Mouse (Mus musculus): ENCODE measurements around the gene Rpl18. TPM values are rescaled to one million over a fixed set of nuclear protein-coding genes. Genes with fewer than 3 reads are reported as not detected.
A peak's percentile ranks its signal among the peaks of the same experiment; 100 is the strongest.

The Rpl18 gene
- polyA plus RNA-seq, 1 experiment from 2014 or later = 721 TPM

DNA sequence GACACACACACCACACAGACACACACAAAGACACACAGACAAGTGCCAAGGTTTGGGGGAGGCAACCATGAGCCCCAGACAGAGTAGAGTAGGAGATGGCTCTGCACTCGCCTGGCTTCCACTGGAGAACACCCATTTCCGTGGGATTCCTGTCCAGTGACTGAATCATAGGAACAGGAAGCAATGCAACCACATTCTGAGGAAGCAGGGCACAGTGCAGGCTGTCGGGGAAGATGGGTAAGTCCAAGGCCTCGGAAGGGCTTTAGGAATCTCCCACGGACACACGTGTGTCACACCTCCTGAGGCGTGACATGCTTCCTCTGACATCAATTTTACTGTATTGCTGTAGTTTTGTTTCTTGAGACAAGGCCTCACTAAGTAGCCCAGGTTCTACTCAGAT is 32.9 kb downstream of the Rpl18 start:
- H3K4me2 ChIP-seq (replicated peaks) = no peak overlapping the region
- no peaks in the 10 kb centered on the region for H3K4me1 ChIP-seq
- no peak overlapping the region for H3K9ac ChIP-seq (replicated peaks)
- no peaks in the 10 kb centered on the region for H3K36me3 ChIP-seq
- no peaks in the 10 kb centered on the region; the same call in 1 of the 2 replicates for H3K27me3 ChIP-seq
- H3K9me3 ChIP-seq = no peaks in the 10 kb centered on the region
- no peak overlapping the region for H3K4me3 ChIP-seq
- ATAC-seq (ENCODE audit: low FRiP score, low read depth) = no peak
- WGBS = 91% methylated on average over 7 of the region's 7 CpGs
- no peak overlapping the region for H3K27ac ChIP-seq (replicated peaks)

DNA sequence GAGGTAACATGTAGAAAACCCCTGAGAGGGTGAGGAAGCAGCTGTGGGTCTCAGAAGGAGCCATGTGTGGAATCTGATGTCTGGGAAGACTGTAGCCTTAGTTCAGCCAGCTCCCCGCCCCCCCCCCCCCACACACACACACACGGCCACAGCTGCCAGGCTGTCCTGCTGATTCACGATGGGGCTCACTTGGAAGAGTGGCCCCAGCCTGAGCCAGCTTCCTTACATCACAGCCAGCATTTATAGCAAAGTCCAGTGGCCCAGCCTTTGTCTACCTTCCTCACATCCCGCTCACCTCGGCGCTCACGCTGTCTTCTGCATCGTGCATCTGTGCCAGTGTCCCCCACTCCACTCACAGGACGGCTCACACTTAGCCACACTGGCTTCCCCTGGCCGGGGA is 34.1 kb downstream of the Rpl18 start:
- Histone ChIP-seq H3K4me1 (no peaks in the 10 kb centered on the region), H3K9ac (replicated peaks) (0 out of 2 replicates have a peak overlapping the region, but pooled peaks have one; percentile 24), H3K4me3 (no peak overlapping the region), H3K27ac (replicated peaks) (no peak overlapping the region), H3K9me3 (no peaks in the 10 kb centered on the region), H3K27me3 (no peaks in the 10 kb centered on the region; the same call in 1 of the 2 replicates), H3K4me2 (replicated peaks) (no peak overlapping the region), H3K36me3 (no peaks in the 10 kb centered on the region)
- no peak for ATAC-seq (ENCODE audit: low FRiP score, low read depth)
- 57% methylated on average over 9 of the region's 10 CpGs for WGBS

DNA sequence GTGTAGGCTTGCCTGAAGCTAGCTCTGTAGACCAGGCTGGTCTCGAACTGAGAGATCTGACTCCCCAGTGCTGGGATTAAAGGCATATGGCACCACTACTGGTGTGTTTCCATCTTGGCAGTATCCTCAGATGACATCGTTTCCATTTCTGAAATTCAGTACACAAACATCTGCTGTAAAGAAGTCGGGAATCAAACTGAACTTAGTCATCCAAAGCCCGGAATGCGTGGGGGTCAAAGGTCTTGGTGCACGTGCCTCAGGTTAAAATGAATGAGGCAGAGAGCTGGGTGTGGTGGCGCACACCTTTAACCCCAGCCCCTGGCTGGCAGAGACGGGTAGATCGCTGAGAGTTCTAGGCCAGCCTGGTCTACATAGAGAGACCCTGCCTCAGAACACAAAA is 34.9 kb downstream of the Rpl18 start:
- no peaks in the 10 kb centered on the region for H3K9me3 ChIP-seq
- no peak overlapping the region for H3K9ac ChIP-seq (replicated peaks)
- H3K4me2 ChIP-seq (replicated peaks) = no peak overlapping the region
- no peak for ATAC-seq (ENCODE audit: low FRiP score, low read depth)
- 81% methylated on average over 9 of the region's 9 CpGs for WGBS
- no peaks in the 10 kb centered on the region for H3K4me1 ChIP-seq
- no peak overlapping the region for H3K27ac ChIP-seq (replicated peaks)
- no peaks in the 10 kb centered on the region for H3K36me3 ChIP-seq
- H3K4me3 ChIP-seq = no peak overlapping the region
- no peaks in the 10 kb centered on the region; the same call in 1 of the 2 replicates for H3K27me3 ChIP-seq

- ATAC-seq (ENCODE audit: low FRiP score, low read depth) = no peak
These were observed 40.4 kb downstream of the Rpl18 start for GRCm38 (mm10) chr7:45755703-45756102.

GRCm38 (mm10) chr7:45759400-45759799 is 44.1 kb downstream of the Rpl18 start:
- H3K4me2 ChIP-seq (replicated peaks) = peak overlapping the region; percentile 44
- H3K36me3 ChIP-seq = no peaks in the 10 kb centered on the region
- peaks cover 31% of the 10 kb centered on the region for H3K27me3 ChIP-seq
- ATAC-seq (ENCODE audit: low FRiP score, low read depth) = no peak
- WGBS = 9% methylated on average over 26 of the region's 27 CpGs
- H3K9me3 ChIP-seq = no peaks in the 10 kb centered on the region
- H3K9ac ChIP-seq (replicated peaks) = no peak overlapping the region
- no peak overlapping the region for H3K27ac ChIP-seq (replicated peaks)
- peaks cover 6% of the 10 kb centered on the region; the same call in 1 of the 2 replicates for H3K4me1 ChIP-seq
- peak overlapping the region; percentile 23; the same call in 1 of the 2 replicates for H3K4me3 ChIP-seq

More at GRCm38 (mm10) chr7:45755703-45756102, 40.4 kb downstream of the Rpl18 start:
- H3K27ac ChIP-seq (replicated peaks) = no peak overlapping the region
- no peak overlapping the region for H3K4me2 ChIP-seq (replicated peaks)
- H3K4me3 ChIP-seq = no peak overlapping the region
- 66% methylated on average over 6 of the region's 6 CpGs for WGBS
- H3K36me3 ChIP-seq = no peaks in the 10 kb centered on the region
- H3K9ac ChIP-seq (replicated peaks) = no peak overlapping the region
- peaks cover 6% of the 10 kb centered on the region; the same call in 1 of the 2 replicates for H3K4me1 ChIP-seq
- H3K27me3 ChIP-seq = peaks cover 29% of the 10 kb centered on the region
- no peaks in the 10 kb centered on the region for H3K9me3 ChIP-seq

DNA sequence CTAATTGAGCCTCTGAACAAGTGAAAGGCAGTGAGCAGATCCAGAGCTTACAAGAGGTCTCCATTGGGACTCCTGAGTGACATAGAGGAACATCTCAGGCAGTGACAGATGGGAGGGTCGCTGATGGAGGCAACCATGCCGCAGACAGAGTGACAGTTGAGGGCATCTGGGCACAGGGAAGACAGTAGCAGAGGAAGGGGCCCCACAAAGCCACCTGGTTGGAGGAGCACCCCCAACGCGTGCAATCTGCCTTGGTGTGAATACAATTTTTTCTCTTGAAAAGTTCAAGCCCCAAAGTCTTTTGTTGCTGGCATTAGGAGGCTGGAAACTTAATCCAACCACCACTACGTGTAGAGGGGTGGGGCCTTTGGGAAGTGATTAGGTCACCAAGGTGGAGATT is 44.9 kb downstream of the Rpl18 start:
- ATAC-seq (ENCODE audit: low FRiP score, low read depth) = no peak
- no peak overlapping the region for H3K9ac ChIP-seq (replicated peaks)
- WGBS = 71% methylated on average over 5 of the region's 5 CpGs

DNA sequence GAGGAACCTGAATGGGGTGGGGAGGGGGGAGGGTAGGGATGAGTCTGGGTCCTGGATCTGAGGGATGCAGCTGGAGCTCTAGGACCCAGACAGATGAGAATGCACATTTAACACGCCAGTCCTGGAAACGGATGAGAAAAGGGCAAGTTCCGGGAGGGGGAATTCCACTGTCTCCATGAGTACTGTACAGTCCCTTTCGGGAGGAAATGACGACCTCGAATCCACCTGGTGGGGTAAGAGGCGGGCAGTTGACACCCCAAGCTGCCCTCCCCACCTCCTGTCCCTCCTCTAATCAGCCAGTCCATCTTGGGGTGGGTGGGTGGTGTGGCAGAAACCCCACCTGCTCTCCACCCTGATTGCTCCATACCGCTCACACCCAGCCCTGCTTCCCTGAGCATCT is 50.7 kb downstream of the Rpl18 start:
- H3K36me3 ChIP-seq = no peaks in the 10 kb centered on the region
- H3K27ac ChIP-seq (replicated peaks) = no peak overlapping the region
- no peak for ATAC-seq (ENCODE audit: low FRiP score, low read depth)
- H3K9me3 ChIP-seq = no peaks in the 10 kb centered on the region
- H3K9ac ChIP-seq (replicated peaks) = no peak overlapping the region
- WGBS = 62% methylated on average over 8 of the region's 8 CpGs
- no peak overlapping the region for H3K4me3 ChIP-seq
- H3K4me2 ChIP-seq (replicated peaks) = no peak overlapping the region
- no peaks in the 10 kb centered on the region for H3K4me1 ChIP-seq
- no peaks in the 10 kb centered on the region for H3K27me3 ChIP-seq

More for the DNA sequence above, 44.9 kb downstream of the Rpl18 start:
- Histone ChIP-seq H3K4me3 (no peak overlapping the region), H3K27ac (replicated peaks) (no peak overlapping the region), H3K36me3 (no peaks in the 10 kb centered on the region), H3K4me2 (replicated peaks) (no peak overlapping the region), H3K4me1 (peaks cover 6% of the 10 kb centered on the region; the same call in 1 of the 2 replicates), H3K9me3 (no peaks in the 10 kb centered on the region), H3K27me3 (peaks cover 31% of the 10 kb centered on the region)

DNA sequence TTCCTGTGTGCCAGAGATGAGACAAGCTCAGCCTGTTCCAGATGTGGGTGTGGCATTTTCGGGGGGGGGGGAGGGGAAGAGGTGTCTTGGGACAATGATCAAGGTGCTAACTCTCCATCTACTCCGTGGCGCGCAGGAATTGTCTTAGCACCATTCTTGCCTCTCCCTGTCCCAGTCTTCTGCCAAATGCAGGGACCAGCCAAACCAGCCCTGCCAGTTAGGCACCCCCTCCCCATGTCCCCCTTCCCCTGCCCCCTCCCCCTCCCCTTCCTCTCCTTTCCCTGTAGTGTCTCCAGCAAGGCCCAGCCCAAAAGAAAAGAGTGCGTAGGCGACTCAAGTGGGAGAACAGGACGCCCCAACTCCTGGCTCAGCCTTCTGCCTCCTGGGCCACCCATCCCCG is 51.5 kb downstream of the Rpl18 start:
- H3K27ac ChIP-seq (replicated peaks) = no peak overlapping the region
- no peaks in the 10 kb centered on the region for H3K4me1 ChIP-seq
- no peak for ATAC-seq (ENCODE audit: low FRiP score, low read depth)
- H3K27me3 ChIP-seq = no peaks in the 10 kb centered on the region
- H3K4me2 ChIP-seq (replicated peaks) = no peak overlapping the region
- H3K9me3 ChIP-seq = no peaks in the 10 kb centered on the region
- H3K9ac ChIP-seq (replicated peaks) = no peak overlapping the region
- H3K4me3 ChIP-seq = no peak overlapping the region
- 62% methylated on average over 8 of the region's 8 CpGs for WGBS
- no peaks in the 10 kb centered on the region for H3K36me3 ChIP-seq

- Histone ChIP-seq H3K27me3 (no peaks in the 10 kb centered on the region), H3K4me1 (no peaks in the 10 kb centered on the region), H3K9me3 (no peaks in the 10 kb centered on the region), H3K4me3 (no peak overlapping the region), H3K27ac (replicated peaks) (no peak overlapping the region), H3K4me2 (replicated peaks) (no peak overlapping the region), H3K9ac (replicated peaks) (no peak overlapping the region), H3K36me3 (no peaks in the 10 kb centered on the region)
- ATAC-seq (ENCODE audit: low FRiP score, low read depth) = no peak
- 93% methylated on average over 6 of the region's 6 CpGs for WGBS
These were observed 52.2 kb downstream of the Rpl18 start for GRCm38 (mm10) chr7:45767500-45767899.

Other genes starting within 250 kb of the Rpl18 start
- gene Bax, start 248.6 kb upstream of the Rpl18 start, polyA plus RNA-seq (2016; fragmentation: Nextera tagmentation; extraction: Ambion mirVana) = 241 and 250 TPM in 2 replicates
- 0.22 TPM in 2 replicates for gene Tulp2, start 233.6 kb upstream of the Rpl18 start, polyA plus RNA-seq (2016; fragmentation: Nextera tagmentation; extraction: Ambion mirVana)
- not detected in 2 replicates for gene Gm45808, start 228.6 kb upstream of the Rpl18 start, polyA plus RNA-seq (2016; fragmentation: Nextera tagmentation; extraction: Ambion mirVana)
- 3.2 and 3.6 TPM in 2 replicates for gene Dhdh, start 226.7 kb upstream of the Rpl18 start, polyA plus RNA-seq (2016; fragmentation: Nextera tagmentation; extraction: Ambion mirVana)
- 102 and 106 TPM in 2 replicates for gene Nucb1, start 205.1 kb upstream of the Rpl18 start, polyA plus RNA-seq (2016; fragmentation: Nextera tagmentation; extraction: Ambion mirVana)
- gene Ppp1r15a, start 189.2 kb upstream of the Rpl18 start, polyA plus RNA-seq (2016; fragmentation: Nextera tagmentation; extraction: Ambion mirVana) = 15.4 and 18.5 TPM in 2 replicates
- gene Plekha4, start 189.1 kb upstream of the Rpl18 start, polyA plus RNA-seq (2016; fragmentation: Nextera tagmentation; extraction: Ambion mirVana) = 0.70 and 0.96 TPM in 2 replicates
- 0.78 TPM in 1 of 2 replicates, not detected in the other for gene Hsd17b14, start 160.6 kb upstream of the Rpl18 start, polyA plus RNA-seq (2016; fragmentation: Nextera tagmentation; extraction: Ambion mirVana)
- 23.2 and 23.8 TPM in 2 replicates for gene Bcat2, start 145.3 kb upstream of the Rpl18 start, polyA plus RNA-seq (2016; fragmentation: Nextera tagmentation; extraction: Ambion mirVana)
- gene Fgf21, start 100.0 kb upstream of the Rpl18 start, polyA plus RNA-seq (2016; fragmentation: Nextera tagmentation; extraction: Ambion mirVana) = not detected in 2 replicates
- not detected in 2 replicates for gene Fut1, start 98.2 kb upstream of the Rpl18 start, polyA plus RNA-seq (2016; fragmentation: Nextera tagmentation; extraction: Ambion mirVana)
- 0.18 and 0.31 TPM in 2 replicates for gene Izumo1, start 93.6 kb upstream of the Rpl18 start, polyA plus RNA-seq (2016; fragmentation: Nextera tagmentation; extraction: Ambion mirVana)
- gene Rasip1, start 88.0 kb upstream of the Rpl18 start, polyA plus RNA-seq (2016; fragmentation: Nextera tagmentation; extraction: Ambion mirVana) = 10.7 and 11.6 TPM in 2 replicates
- gene Mamstr, start 75.5 kb upstream of the Rpl18 start, polyA plus RNA-seq (2016; fragmentation: Nextera tagmentation; extraction: Ambion mirVana) = 2.3 and 2.7 TPM in 2 replicates
- 0.10 and 0.33 TPM in 2 replicates for gene Fut2, start 49.1 kb upstream of the Rpl18 start, polyA plus RNA-seq (2016; fragmentation: Nextera tagmentation; extraction: Ambion mirVana)
- gene Ntn5, start 31.4 kb upstream of the Rpl18 start, polyA plus RNA-seq (2016; fragmentation: Nextera tagmentation; extraction: Ambion mirVana) = 0.31 TPM in 1 of 2 replicates, not detected in the other
- 0.79 and 0.80 TPM in 2 replicates for gene Sec1, start 21.1 kb upstream of the Rpl18 start, polyA plus RNA-seq (2016; fragmentation: Nextera tagmentation; extraction: Ambion mirVana)
- gene Car11, start 15.6 kb upstream of the Rpl18 start, polyA plus RNA-seq (2016; fragmentation: Nextera tagmentation; extraction: Ambion mirVana) = 17.0 and 18.8 TPM in 2 replicates
- 4.5 and 4.6 TPM in 2 replicates for gene Dbp, start 10.4 kb upstream of the Rpl18 start, polyA plus RNA-seq (2016; fragmentation: Nextera tagmentation; extraction: Ambion mirVana)
- gene Sphk2, start 2.5 kb downstream of the Rpl18 start, polyA plus RNA-seq (2016; fragmentation: Nextera tagmentation; extraction: Ambion mirVana) = 24.0 and 25.8 TPM in 2 replicates
- gene Fam83e, start 5.8 kb downstream of the Rpl18 start, polyA plus RNA-seq (2016; fragmentation: Nextera tagmentation; extraction: Ambion mirVana) = 1.3 and 1.6 TPM in 2 replicates
- gene Spaca4, start 10.4 kb downstream of the Rpl18 start, polyA plus RNA-seq (2016; fragmentation: Nextera tagmentation; extraction: Ambion mirVana) = not detected in 2 replicates
- 10.6 and 11.1 TPM in 2 replicates for gene Lmtk3, start 68.3 kb downstream of the Rpl18 start, polyA plus RNA-seq (2016; fragmentation: Nextera tagmentation; extraction: Ambion mirVana)
- gene Sult2b1, start 69.2 kb downstream of the Rpl18 start, polyA plus RNA-seq (2016; fragmentation: Nextera tagmentation; extraction: Ambion mirVana) = 1.5 and 2.2 TPM in 2 replicates
- 288 and 293 TPM in 2 replicates for gene Cyth2, start 99.1 kb downstream of the Rpl18 start, polyA plus RNA-seq (2016; fragmentation: Nextera tagmentation; extraction: Ambion mirVana)
- 0.46 and 1.1 TPM in 2 replicates for gene Kcnj14, start 109.3 kb downstream of the Rpl18 start, polyA plus RNA-seq (2016; fragmentation: Nextera tagmentation; extraction: Ambion mirVana)
- 50.1 and 50.2 TPM in 2 replicates for gene Grwd1, start 115.5 kb downstream of the Rpl18 start, polyA plus RNA-seq (2016; fragmentation: Nextera tagmentation; extraction: Ambion mirVana)
- 40.6 and 54.6 TPM in 2 replicates for gene Kdelr1, start 157.3 kb downstream of the Rpl18 start, polyA plus RNA-seq (2016; fragmentation: Nextera tagmentation; extraction: Ambion mirVana)
- gene Grin2d, start 162.9 kb downstream of the Rpl18 start, polyA plus RNA-seq (2016; fragmentation: Nextera tagmentation; extraction: Ambion mirVana) = 0.60 and 1.0 TPM in 2 replicates
- 0.34 and 0.42 TPM in 2 replicates for gene Syngr4, start 181.3 kb downstream of the Rpl18 start, polyA plus RNA-seq (2016; fragmentation: Nextera tagmentation; extraction: Ambion mirVana)
- 4.4 and 4.9 TPM in 2 replicates for gene Tmem143, start 181.5 kb downstream of the Rpl18 start, polyA plus RNA-seq (2016; fragmentation: Nextera tagmentation; extraction: Ambion mirVana)
- 33.9 and 46.5 TPM in 2 replicates for gene Emp3, start 205.9 kb downstream of the Rpl18 start, polyA plus RNA-seq (2016; fragmentation: Nextera tagmentation; extraction: Ambion mirVana)
- 2.2 and 3.4 TPM in 2 replicates for gene Ccdc114, start 208.6 kb downstream of the Rpl18 start, polyA plus RNA-seq (2016; fragmentation: Nextera tagmentation; extraction: Ambion mirVana)